Mouse (Mus musculus) embryonic facial prominence, embryonic 12.5 days (tissue): Measurements from ENCODE around the gene Eea1. TPM values are rescaled to one million over a fixed set of nuclear protein-coding genes. Genes with fewer than 3 reads are reported as not detected.
A peak's percentile ranks its signal among the peaks of the same experiment; 100 is the strongest.
"Not testable (repeated sequence)": the region's sequence is repeated elsewhere in the genome, so short reads cannot be mapped to it uniquely, and the experiment has no call there.

Experiments used
- ATAC-seq: fragments of 200-750 bp; cut with Nextera tagmentation; 2 replicates; pipeline ENCODE4 v1.8.0; 2017; ENCODE audit not compliant: insufficient number of reproducible peaks, insufficient read depth, low FRiP score, low TSS enrichment
- H3K27ac ChIP-seq: fragments of 300-500 bp; sonication (generic); 2 replicates; pipeline ENCODE4 v1.5.1; 2016; ENCODE audit warnings: mild to moderate bottlenecking
- H3K27me3 ChIP-seq: fragments of 300-500 bp; sonication (generic); 2 replicates; pipeline ENCODE4 v1.6.1; 2016; ENCODE audit warnings: mild to moderate bottlenecking, moderate library complexity
- H3K36me3 ChIP-seq: fragments of 300-500 bp; sonication (generic); 2 replicates; pipeline ENCODE4 v1.6.1; 2016; ENCODE audit warnings: mild to moderate bottlenecking
- H3K4me1 ChIP-seq: fragments of 300-500 bp; sonication (generic); 2 replicates; pipeline ENCODE4 v1.6.1; 2016
- H3K4me2 ChIP-seq: fragments of 300-500 bp; sonication (generic); replicated peaks from 2 replicates; pipeline ENCODE4 v1.6.1; 2016; ENCODE audit warnings: mild to moderate bottlenecking, moderate library complexity
- H3K4me3 ChIP-seq: fragments of 300-500 bp; sonication (generic); 2 replicates; pipeline ENCODE4 v1.5.1; 2016; ENCODE audit warnings: mild to moderate bottlenecking
- H3K9ac ChIP-seq: fragments of 300-500 bp; sonication (generic); 2 replicates; pipeline ENCODE4 v1.6.1; 2016; ENCODE audit warnings: mild to moderate bottlenecking, moderate library complexity
- H3K9me3 ChIP-seq: fragments of 300-500 bp; sonication (generic); 2 replicates; pipeline ENCODE4 v1.6.1; 2016; ENCODE audit warnings: mild to moderate bottlenecking, moderate library complexity
- WGBS: fragments of 180-500 bp; shearing (Covaris S2); methylation state at CpG from one replicate; pipeline ENCODE4 v1.1.7; 2016; 5-methylcytosine and 5-hydroxymethylcytosine counted together
- polyA plus RNA-seq: library from polyadenylated mRNA; unstranded; fragments of >200 nt; fragmentation: Nextera tagmentation; extraction: Ambion mirVana; gene quantifications from 2 replicates; pipeline ENCODE4 v1.2.1, GENCODE M21; 2016

Gene Eea1
- polyA plus RNA-seq, 1 experiment from 2014 or later = 16.6 TPM

DNA sequence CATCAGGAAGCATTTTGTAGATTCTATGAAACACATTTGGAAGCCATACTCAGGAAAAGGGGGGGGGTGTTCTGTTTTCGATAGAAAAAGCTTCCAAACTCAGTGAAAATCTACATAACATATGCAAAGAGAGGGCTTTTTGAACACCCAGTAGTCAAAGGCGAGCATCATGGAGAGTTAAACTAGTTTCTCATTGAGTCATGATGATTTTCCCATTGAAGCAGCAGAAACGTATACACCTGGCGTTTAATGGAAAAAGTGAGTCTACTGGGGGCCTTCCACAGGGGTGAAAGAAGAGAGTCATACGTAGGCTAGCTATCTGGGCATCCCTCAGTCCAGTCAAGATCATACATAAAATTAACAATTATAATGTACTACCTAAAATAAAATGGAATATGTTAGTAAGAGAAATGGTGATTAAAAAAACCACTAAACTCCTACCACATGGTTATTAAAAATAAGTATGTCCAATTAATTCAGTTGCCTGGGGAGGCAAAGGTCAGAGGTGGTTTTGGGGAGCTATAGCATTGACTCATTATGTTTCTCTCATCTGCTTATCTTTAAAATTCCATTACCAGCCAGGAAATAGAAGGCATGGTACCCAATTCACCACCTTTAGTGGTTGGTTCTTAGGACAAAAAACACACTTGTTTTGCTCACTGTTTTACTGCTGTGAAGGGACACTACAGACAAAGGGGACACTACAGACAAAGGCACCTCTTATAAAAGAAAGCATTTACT is 25.8 kb upstream of the Eea1 start:
- H3K9me3 ChIP-seq = no peaks in the 10 kb centered on the region
- H3K4me1 ChIP-seq = no peaks in the 10 kb centered on the region
- no peaks in the 10 kb centered on the region for H3K27me3 ChIP-seq
- H3K36me3 ChIP-seq = no peaks in the 10 kb centered on the region
- H3K4me2 ChIP-seq = no peak overlapping the region
- 82% methylated on average over 5 of the region's 5 CpGs for WGBS
- no peak for ATAC-seq
- no peak overlapping the region for H3K27ac ChIP-seq
- H3K4me3 ChIP-seq = no peak overlapping the region
- no peak overlapping the region for H3K9ac ChIP-seq

DNA sequence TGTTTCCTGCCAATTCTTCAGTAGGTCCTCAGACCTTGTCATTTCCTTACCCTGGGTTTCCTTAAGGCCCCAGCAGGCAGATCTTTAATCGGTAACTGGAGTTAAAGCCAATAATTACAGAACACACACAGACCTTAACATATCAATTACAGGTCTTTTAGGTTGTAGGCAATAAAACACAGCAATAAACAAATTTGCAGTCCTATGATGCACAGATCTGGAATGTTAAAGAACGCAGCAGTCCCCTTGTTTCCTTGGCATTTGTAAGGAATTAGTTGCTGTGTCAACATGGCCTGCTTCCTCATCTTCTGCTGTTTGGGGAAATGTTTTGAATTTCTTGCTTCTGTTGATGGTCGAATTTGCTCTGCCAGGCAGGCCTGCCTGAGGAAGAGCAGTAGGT is 21.7 kb upstream of the Eea1 start:
- H3K9ac ChIP-seq = no peak overlapping the region
- H3K27me3 ChIP-seq = no peaks in the 10 kb centered on the region
- ATAC-seq = no peak
- H3K9me3 ChIP-seq = no peaks in the 10 kb centered on the region
- H3K4me3 ChIP-seq = no peak overlapping the region
- H3K36me3 ChIP-seq = no peaks in the 10 kb centered on the region
- H3K27ac ChIP-seq = no peak overlapping the region
- H3K4me1 ChIP-seq = no peaks in the 10 kb centered on the region
- no peak overlapping the region for H3K4me2 ChIP-seq
- WGBS = 27% methylated on average over 3 of the region's 3 CpGs

DNA sequence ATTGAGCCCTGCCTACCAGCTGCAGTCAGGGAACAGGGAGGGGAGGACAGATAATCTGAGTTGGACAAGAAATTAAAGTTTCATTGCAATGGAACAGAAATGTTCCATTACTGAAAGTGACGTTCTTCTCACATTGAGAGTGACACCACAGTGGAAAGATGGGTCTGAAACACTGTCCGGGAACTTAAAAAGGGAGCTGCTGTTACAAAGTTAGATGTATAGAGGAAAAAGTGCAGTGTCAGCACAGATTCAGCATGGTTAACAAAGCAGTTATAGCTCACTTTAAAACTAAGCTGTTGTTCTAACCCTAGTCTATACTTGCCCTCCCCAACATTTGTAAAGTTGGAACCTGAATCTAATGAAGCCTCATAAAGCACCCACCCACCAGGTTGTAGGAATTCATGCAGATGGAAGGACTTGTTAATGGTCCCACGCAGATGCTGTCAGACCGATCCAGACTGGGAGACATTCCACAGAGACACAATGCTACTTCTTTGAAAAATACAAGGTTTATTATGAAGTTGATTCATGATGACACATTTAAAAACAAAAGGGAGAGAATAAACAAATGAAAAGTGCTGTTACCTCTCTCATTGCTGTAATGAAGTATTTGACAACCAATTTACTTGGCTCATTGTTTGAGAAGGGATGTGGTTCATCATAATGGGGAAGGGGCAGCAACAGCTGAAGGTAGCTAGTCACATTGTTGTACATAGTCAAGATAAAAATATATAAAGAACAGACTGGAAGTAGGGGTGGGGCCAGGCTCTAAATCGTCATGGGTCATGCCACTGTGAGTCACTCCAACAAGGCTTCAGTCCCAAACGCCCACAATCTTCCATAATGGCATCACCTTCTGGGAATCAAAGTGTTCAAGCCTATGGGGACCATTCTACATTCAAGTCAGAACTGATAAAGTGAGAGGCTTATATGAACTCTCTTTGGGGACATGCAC is 16.9 kb upstream of the Eea1 start:
- Histone ChIP-seq H3K4me3 (no peak overlapping the region), H3K27ac (no peak overlapping the region), H3K4me1 (no peaks in the 10 kb centered on the region), H3K27me3 (no peaks in the 10 kb centered on the region), H3K9ac (no peak overlapping the region), H3K36me3 (no peaks in the 10 kb centered on the region), H3K4me2 (no peak overlapping the region), H3K9me3 (no peaks in the 10 kb centered on the region)
- ATAC-seq = no peak
- WGBS = 81% methylated on average over 6 of the region's 6 CpGs

DNA sequence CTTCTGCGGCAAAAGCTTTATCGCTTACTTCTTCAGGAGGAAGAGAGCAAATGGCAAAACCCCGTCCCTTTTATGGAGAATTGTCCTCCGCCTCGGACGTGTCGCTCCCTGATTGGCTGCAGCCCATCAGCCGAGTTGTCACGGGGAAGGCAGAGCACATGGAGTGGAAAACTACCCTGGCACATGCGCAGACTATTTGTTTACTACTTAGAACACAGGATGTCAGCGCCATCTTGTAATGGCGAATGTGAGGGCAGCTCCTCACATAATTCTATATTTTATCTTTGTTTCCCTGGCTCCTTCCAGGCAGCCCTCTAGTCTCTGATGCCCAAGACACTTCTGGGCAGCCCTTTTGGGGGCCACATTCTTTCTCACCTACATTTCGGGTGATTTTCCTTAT is 6.8 kb upstream of the Eea1 start:
- H3K27ac ChIP-seq, H3K4me1 ChIP-seq, H3K4me3 ChIP-seq, H3K27me3 ChIP-seq, H3K9me3 ChIP-seq, ATAC-seq, H3K9ac ChIP-seq, H3K36me3 ChIP-seq, H3K4me2 ChIP-seq: not testable (repeated sequence)
- 90% methylated on average over 13 of the region's 13 CpGs for WGBS

- H3K27ac ChIP-seq = peak overlapping the region; percentile 83
- peak overlapping the region; percentile 80 for H3K9ac ChIP-seq
- H3K9me3 ChIP-seq = no peaks in the 10 kb centered on the region
- peak; percentile 88 for ATAC-seq
- peak overlapping the region; percentile 84 for H3K4me2 ChIP-seq
- H3K27me3 ChIP-seq = no peaks in the 10 kb centered on the region
- H3K4me1 ChIP-seq = peaks cover 15% of the 10 kb centered on the region
- 6% methylated on average over 59 of the region's 69 CpGs for WGBS
- H3K4me3 ChIP-seq = peak overlapping the region; percentile 83
- no peaks in the 10 kb centered on the region for H3K36me3 ChIP-seq
Measured at GRCm38 (mm10) chr10:95940901-95941767, 684 bp downstream of the Eea1 start.

- no peak for ATAC-seq
- H3K27ac ChIP-seq = no peak overlapping the region
- 52% methylated on average over 6 of the region's 6 CpGs for WGBS
- peaks cover 15% of the 10 kb centered on the region for H3K4me1 ChIP-seq
- H3K4me2 ChIP-seq = peak overlapping the region; percentile 84
- no peaks in the 10 kb centered on the region for H3K27me3 ChIP-seq
- H3K4me3 ChIP-seq = peak overlapping the region; percentile 83
- no peak overlapping the region for H3K9ac ChIP-seq
- H3K9me3 ChIP-seq = no peaks in the 10 kb centered on the region
- H3K36me3 ChIP-seq = no peaks in the 10 kb centered on the region
Measured at GRCm38 (mm10) chr10:95941768-95942425, 1.4 kb downstream of the Eea1 start.

GRCm38 (mm10) chr10:95945086-95945485 is 4.6 kb downstream of the Eea1 start:
- Histone ChIP-seq H3K9me3 (no peaks in the 10 kb centered on the region), H3K27me3 (no peaks in the 10 kb centered on the region), H3K4me1 (peaks cover 8% of the 10 kb centered on the region; the same call in 1 of the 2 replicates), H3K9ac (no peak overlapping the region), H3K36me3 (no peaks in the 10 kb centered on the region), H3K4me2 (no peak overlapping the region), H3K27ac (no peak overlapping the region), H3K4me3 (no peak overlapping the region)
- 86% methylated on average over 1 of the region's 1 CpGs for WGBS
- ATAC-seq = no peak

DNA sequence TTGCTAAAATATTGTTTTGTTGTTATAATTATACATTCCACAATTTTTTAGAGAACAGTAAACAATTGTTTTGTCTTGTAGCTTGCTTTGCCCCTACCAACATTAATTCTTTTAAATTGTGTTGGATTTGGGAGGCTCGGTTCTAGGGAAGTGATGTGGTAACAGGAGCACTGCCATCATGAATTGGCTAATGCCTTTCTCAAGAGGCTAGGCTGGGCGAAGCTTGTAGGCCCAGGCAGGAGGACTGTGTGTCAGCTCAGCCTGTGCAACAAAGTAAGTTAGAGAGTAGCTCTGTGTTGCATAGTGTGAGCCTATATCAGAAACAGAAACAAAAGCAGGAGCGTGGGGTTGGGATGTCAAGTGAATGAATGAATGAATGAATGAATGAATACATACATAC is 9.0 kb downstream of the Eea1 start:
- no peak for ATAC-seq
- Histone ChIP-seq H3K4me1 (no peaks in the 10 kb centered on the region), H3K4me3 (no peak overlapping the region), H3K9ac (no peak overlapping the region), H3K4me2 (no peak overlapping the region), H3K9me3 (no peaks in the 10 kb centered on the region), H3K36me3 (no peaks in the 10 kb centered on the region), H3K27ac (no peak overlapping the region), H3K27me3 (no peaks in the 10 kb centered on the region)
- 85% methylated on average over 3 of the region's 3 CpGs for WGBS

- Histone ChIP-seq H3K4me1 (no peaks in the 10 kb centered on the region), H3K4me3 (no peak overlapping the region), H3K4me2 (no peak overlapping the region), H3K9me3 (no peaks in the 10 kb centered on the region), H3K27me3 (no peaks in the 10 kb centered on the region), H3K9ac (no peak overlapping the region), H3K36me3 (no peaks in the 10 kb centered on the region), H3K27ac (no peak overlapping the region)
- 95% methylated on average over 5 of the region's 5 CpGs for WGBS
- no peak for ATAC-seq
Measured at GRCm38 (mm10) chr10:95950194-95950593, 9.7 kb downstream of the Eea1 start.

DNA sequence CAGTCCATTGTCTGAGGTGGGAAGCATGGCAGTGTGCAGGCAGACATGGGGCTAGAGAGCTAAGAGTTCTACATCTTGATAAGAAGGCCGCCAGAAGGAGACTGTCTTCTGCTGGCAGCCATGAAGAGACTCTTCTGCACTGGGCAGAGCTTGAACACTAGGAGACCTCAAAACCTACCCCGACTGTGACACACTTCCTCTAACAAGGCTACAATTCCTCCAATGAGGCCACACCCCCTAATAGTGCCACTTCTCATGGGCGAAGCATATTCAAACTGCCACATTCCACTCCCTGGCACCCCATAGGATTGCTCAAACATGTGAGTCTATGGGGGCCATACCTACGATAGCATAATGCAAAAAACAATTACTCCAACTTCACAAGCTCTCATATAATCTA is 10.3 kb downstream of the Eea1 start:
- ATAC-seq = no peak
- Histone ChIP-seq H3K4me1 (no peaks in the 10 kb centered on the region), H3K4me3 (no peak overlapping the region), H3K9ac (no peak overlapping the region), H3K36me3 (no peaks in the 10 kb centered on the region), H3K27me3 (no peaks in the 10 kb centered on the region), H3K4me2 (no peak overlapping the region), H3K27ac (no peak overlapping the region), H3K9me3 (no peaks in the 10 kb centered on the region)
- 92% methylated on average over 4 of the region's 4 CpGs for WGBS

DNA sequence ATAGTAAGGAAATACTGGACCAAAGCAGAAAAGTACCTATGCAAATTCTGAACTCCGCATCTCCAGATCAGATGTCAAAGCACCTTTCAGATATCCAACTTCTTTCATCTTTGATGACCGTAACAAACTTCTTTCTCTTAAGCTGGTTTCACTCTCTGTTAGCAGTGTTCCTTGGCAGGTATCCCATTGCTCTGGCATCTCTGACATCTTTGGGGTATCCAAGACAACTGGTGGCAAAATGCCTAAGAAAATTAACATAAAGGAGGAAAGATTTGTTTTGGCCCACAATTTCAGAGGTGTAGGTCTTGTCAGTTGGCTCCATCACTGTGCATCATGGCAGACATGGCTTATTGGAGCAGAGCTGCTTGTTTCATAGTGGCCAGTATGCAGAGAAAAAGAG is 10.9 kb downstream of the Eea1 start:
- H3K9ac ChIP-seq = no peak overlapping the region
- WGBS = 90% methylated on average over 2 of the region's 2 CpGs
- no peak for ATAC-seq
- H3K4me3 ChIP-seq = no peak overlapping the region
- H3K4me2 ChIP-seq = no peak overlapping the region
- H3K27me3 ChIP-seq = no peaks in the 10 kb centered on the region
- no peak overlapping the region for H3K27ac ChIP-seq
- H3K36me3 ChIP-seq = no peaks in the 10 kb centered on the region
- no peaks in the 10 kb centered on the region for H3K4me1 ChIP-seq
- H3K9me3 ChIP-seq = no peaks in the 10 kb centered on the region
